Mouse (Mus musculus) midbrain, embryonic 15.5 days (tissue): ENCODE measurements around the gene Tmeff2. TPM values are rescaled to one million over a fixed set of nuclear protein-coding genes. Genes with fewer than 3 reads are reported as not detected.

Experiments
- ATAC-seq: fragments of 200-750 bp; cut with Nextera tagmentation; replicated peaks from 2 replicates; pipeline ENCODE4 v1.8.0; 2017; ENCODE audit warnings: moderate TSS enrichment
- H3K27ac ChIP-seq: fragments of 300-500 bp; sonication (generic); 2 replicates; pipeline ENCODE4 v1.5.1; 2015; ENCODE audit warnings: mild to moderate bottlenecking, inconsistent platforms
- H3K27me3 ChIP-seq: fragments of 300-500 bp; sonication (generic); replicated peaks from 2 replicates; pipeline ENCODE4 v1.6.1; 2015; ENCODE audit warnings: inconsistent platforms
- H3K36me3 ChIP-seq: fragments of 300-500 bp; sonication (generic); replicated peaks from 2 replicates; pipeline ENCODE4 v1.6.1; 2015; ENCODE audit warnings: inconsistent platforms
- H3K4me1 ChIP-seq: fragments of 300-500 bp; sonication (generic); 2 replicates; pipeline ENCODE4 v1.6.1; 2015; ENCODE audit warnings: inconsistent platforms
- H3K4me2 ChIP-seq: fragments of 300-500 bp; sonication (generic); 2 replicates; pipeline ENCODE4 v1.6.1; 2015; ENCODE audit warnings: inconsistent platforms, mild to moderate bottlenecking, moderate library complexity
- H3K4me3 ChIP-seq: fragments of 300-500 bp; sonication (generic); 2 replicates; pipeline ENCODE4 v1.5.1; 2015; ENCODE audit warnings: mild to moderate bottlenecking, inconsistent platforms
- H3K9ac ChIP-seq: fragments of 300-500 bp; sonication (generic); 2 replicates; pipeline ENCODE4 v1.6.1; 2015; ENCODE audit warnings: mild to moderate bottlenecking, inconsistent platforms
- H3K9me3 ChIP-seq: fragments of 300-500 bp; sonication (generic); 2 replicates; pipeline ENCODE4 v1.6.1; 2016; ENCODE audit warnings: inconsistent platforms
- WGBS: fragments of 180-500 bp; shearing (Covaris S2); methylation state at CpG from one replicate; pipeline ENCODE4 v1.1.7; 2015; ENCODE audit warnings: mixed read lengths; 5-methylcytosine and 5-hydroxymethylcytosine counted together
- microRNA-seq: library from miRNA; unstranded; fragments of <30 nt; microRNA quantifications from one replicate; pipeline ENCODE4, GENCODE M21; 2016
- polyA plus RNA-seq: library from polyadenylated mRNA; unstranded; fragments of >200 nt; fragmentation: Nextera tagmentation; extraction: Ambion mirVana; gene quantifications from 2 replicates; pipeline ENCODE4 v1.2.1, GENCODE M21; 2015

Gene Tmeff2
- polyA plus RNA-seq, 1 experiment from 2014 or later = 78.6 TPM

DNA sequence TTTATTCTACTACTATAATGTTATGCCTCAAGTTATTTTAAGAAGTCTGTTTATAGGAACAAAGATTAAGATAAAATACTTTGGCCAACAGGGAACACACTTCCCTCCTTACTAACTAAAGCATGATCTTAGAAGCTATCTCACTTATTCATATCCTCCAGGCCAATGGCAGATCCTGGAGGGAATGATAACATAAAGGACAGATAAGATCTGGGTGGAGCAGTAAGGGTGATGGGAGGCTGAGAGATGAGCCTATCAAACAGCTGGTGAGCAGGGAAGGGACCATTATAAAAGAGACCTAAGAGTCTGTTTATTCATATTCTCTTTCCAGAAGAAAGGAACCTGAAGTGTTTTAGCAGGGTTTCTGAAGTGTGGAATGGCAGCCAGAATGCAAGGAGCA lies 290.8 kb downstream of the Tmeff2 start:
- ATAC-seq = no peak
- H3K4me2 ChIP-seq = no peak overlapping the region

GRCm38 (mm10) chr1:51191872-51192613 lies 291.6 kb downstream of the Tmeff2 start:
- Histone ChIP-seq H3K36me3 (no peaks in the 10 kb centered on the region), H3K4me1 (peaks cover 9% of the 10 kb centered on the region; the same call in 1 of the 2 replicates), H3K9ac (no peak overlapping the region), H3K27me3 (no peaks in the 10 kb centered on the region), H3K4me3 (no peak overlapping the region), H3K9me3 (no peaks in the 10 kb centered on the region), H3K4me2 (no peak overlapping the region), H3K27ac (peak overlapping the region; percentile 28; the same call in 1 of the 2 replicates)
- 60% methylated on average over 6 of the region's 6 CpGs for WGBS
- no peak; the same call in 1 of the 2 replicates for ATAC-seq

More for the DNA sequence above, 290.8 kb downstream of the Tmeff2 start:
- H3K9ac ChIP-seq = no peak overlapping the region
- H3K27ac ChIP-seq = no peak overlapping the region
- H3K9me3 ChIP-seq = no peaks in the 10 kb centered on the region
- H3K4me3 ChIP-seq = no peak overlapping the region
- no peaks in the 10 kb centered on the region for H3K27me3 ChIP-seq
- H3K36me3 ChIP-seq = no peaks in the 10 kb centered on the region
- peaks cover 9% of the 10 kb centered on the region; the same call in 1 of the 2 replicates for H3K4me1 ChIP-seq

GRCm38 (mm10) chr1:51199088-51199830 lies 298.8 kb downstream of the Tmeff2 start:
- H3K9ac ChIP-seq = no peak overlapping the region
- no peaks in the 10 kb centered on the region for H3K4me1 ChIP-seq
- no peak overlapping the region for H3K4me3 ChIP-seq
- H3K27me3 ChIP-seq = no peaks in the 10 kb centered on the region
- no peaks in the 10 kb centered on the region for H3K9me3 ChIP-seq
- H3K4me2 ChIP-seq = no peak overlapping the region
- no peak overlapping the region for H3K27ac ChIP-seq
- no peak for ATAC-seq
- 83% methylated on average over 11 of the region's 11 CpGs for WGBS
- no peaks in the 10 kb centered on the region for H3K36me3 ChIP-seq

DNA sequence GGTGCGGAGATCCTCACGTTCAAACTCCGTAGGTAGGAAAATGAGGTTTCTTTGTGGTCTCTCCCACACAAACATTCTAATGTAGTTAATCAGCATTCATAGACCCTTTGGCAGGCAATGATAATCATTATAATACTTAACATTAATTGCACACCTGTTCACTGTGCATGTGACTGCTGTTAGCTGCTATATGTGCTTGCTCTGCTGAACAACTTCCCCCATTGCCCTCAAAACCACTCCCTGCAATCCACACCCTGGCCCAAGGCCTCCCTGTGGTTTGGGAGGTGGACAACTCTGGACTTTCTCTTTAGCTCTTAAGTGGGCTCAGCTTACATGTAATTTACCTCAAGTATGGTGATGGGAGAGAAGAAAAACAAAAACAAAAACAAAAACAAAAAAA lies 299.5 kb downstream of the Tmeff2 start:
- no peaks in the 10 kb centered on the region for H3K9me3 ChIP-seq
- H3K4me3 ChIP-seq = no peak overlapping the region
- H3K36me3 ChIP-seq = no peaks in the 10 kb centered on the region
- no peaks in the 10 kb centered on the region for H3K27me3 ChIP-seq
- no peak overlapping the region for H3K9ac ChIP-seq
- no peak for ATAC-seq
- H3K4me1 ChIP-seq = no peaks in the 10 kb centered on the region
- no peak overlapping the region for H3K4me2 ChIP-seq
- no peak overlapping the region for H3K27ac ChIP-seq
- 86% methylated on average over 3 of the region's 3 CpGs for WGBS

DNA sequence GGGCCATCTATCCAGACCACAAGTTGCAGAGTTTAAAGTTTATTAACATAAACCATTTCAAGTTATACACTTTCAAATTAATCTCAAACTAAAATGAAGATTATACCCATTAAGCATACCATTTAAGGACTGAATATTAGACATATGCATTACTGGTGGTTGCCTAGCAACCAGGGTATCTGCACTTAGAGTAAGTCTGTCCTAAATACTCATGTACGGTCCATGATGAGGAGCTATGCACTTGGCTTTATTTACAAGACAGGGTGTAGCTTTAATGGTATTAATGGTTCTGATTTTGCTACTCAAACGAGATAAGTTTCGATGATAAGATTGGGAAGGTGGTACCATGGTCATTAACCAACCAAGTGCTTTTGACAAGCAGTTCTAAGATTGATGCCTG lies 315.2 kb downstream of the Tmeff2 start:
- peaks cover 16% of the 10 kb centered on the region for H3K4me1 ChIP-seq
- H3K9me3 ChIP-seq = no peaks in the 10 kb centered on the region
- 0 out of 2 replicates have a peak, but pooled peaks have one; percentile 53 for ATAC-seq
- H3K9ac ChIP-seq = no peak overlapping the region
- no peaks in the 10 kb centered on the region for H3K27me3 ChIP-seq
- H3K4me3 ChIP-seq = no peak overlapping the region
- no peak overlapping the region for H3K4me2 ChIP-seq
- no peaks in the 10 kb centered on the region for H3K36me3 ChIP-seq
- 77% methylated on average over 3 of the region's 3 CpGs for WGBS
- no peak overlapping the region for H3K27ac ChIP-seq

DNA sequence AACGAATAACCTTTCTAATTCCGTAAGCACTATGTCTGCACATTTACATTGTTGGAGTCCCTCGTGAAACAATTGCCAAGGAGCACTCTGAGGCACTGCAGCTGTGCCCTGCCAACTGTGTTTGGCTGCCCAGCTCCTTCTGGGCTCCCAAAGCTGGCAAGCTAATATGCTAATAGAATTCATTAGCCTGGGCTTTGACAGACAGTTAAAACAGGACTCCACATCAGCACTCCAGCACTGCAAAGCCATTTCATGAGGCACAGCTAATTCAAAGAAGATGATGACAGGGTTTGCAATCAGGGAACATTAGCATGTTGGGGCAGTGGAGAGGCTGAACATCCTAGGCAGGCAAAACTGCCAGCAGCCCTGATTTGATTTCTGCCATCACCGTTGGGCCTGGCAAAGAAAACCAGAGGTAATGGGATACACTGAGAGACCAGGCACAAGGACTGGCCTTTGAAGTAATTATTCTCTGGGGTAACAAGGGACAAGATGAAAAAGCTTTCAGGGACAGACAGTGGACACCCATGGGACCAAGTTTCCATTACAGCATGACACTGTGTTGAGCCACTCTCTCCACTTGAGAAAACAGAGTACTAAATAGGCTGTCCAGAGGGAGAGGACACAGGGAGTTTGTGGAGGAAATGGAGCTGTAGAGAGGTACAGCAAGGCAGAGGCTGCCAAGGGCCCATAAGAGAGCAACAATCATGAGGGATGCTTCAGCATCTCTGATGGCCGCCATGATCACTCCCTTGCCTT lies 316.0 kb downstream of the Tmeff2 start:
- H3K27me3 ChIP-seq = no peaks in the 10 kb centered on the region
- H3K4me3 ChIP-seq = no peak overlapping the region
- H3K36me3 ChIP-seq = no peaks in the 10 kb centered on the region
- H3K9me3 ChIP-seq = no peaks in the 10 kb centered on the region
- no peak overlapping the region for H3K4me2 ChIP-seq
- peak; percentile 91 for ATAC-seq
- 28% methylated on average over 5 of the region's 5 CpGs for WGBS
- no peak overlapping the region for H3K9ac ChIP-seq
- peak overlapping the region; percentile 27 for H3K27ac ChIP-seq
- peaks cover 16% of the 10 kb centered on the region for H3K4me1 ChIP-seq

DNA sequence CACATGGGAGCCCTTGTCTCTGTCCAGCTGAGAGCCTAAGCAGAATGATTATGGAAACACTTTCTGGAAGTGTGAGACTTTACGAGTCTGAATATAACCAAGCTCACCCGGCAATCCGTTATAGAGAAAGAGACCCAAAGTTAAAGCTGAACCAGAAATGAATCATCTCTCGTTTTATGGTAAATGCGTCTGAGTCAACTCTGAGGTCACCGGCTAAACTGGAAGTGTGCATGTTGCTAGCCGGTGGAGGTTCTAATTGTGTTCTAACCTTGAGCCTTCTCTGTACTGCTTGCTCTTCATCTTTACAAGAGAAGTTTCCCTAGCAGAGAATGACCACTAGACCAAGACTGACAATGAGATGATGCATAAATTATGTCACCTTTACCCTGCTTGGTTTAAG lies 316.8 kb downstream of the Tmeff2 start:
- WGBS = 60% methylated on average over 7 of the region's 7 CpGs
- no peak for ATAC-seq
- Histone ChIP-seq H3K4me1 (peaks cover 16% of the 10 kb centered on the region), H3K4me2 (no peak overlapping the region), H3K4me3 (no peak overlapping the region), H3K9me3 (no peaks in the 10 kb centered on the region), H3K27ac (peak overlapping the region; percentile 27; the same call in 1 of the 2 replicates), H3K27me3 (no peaks in the 10 kb centered on the region), H3K36me3 (no peaks in the 10 kb centered on the region), H3K9ac (no peak overlapping the region)

GRCm38 (mm10) chr1:51225156-51225555 lies 324.7 kb downstream of the Tmeff2 start:
- 87% methylated on average over 7 of the region's 7 CpGs for WGBS
- Histone ChIP-seq H3K27me3 (no peaks in the 10 kb centered on the region), H3K9ac (no peak overlapping the region), H3K4me2 (no peak overlapping the region), H3K27ac (no peak overlapping the region), H3K9me3 (no peaks in the 10 kb centered on the region), H3K36me3 (no peaks in the 10 kb centered on the region), H3K4me1 (no peaks in the 10 kb centered on the region), H3K4me3 (no peak overlapping the region)
- no peak for ATAC-seq

Small RNAs within 50 kb of the gene (microRNA-seq; reads per million reads assigned to microRNA genes)
- gene Gm25736 = not detected
